Mouse (Mus musculus) kidney, postnatal 36 days (tissue): Measurements from ENCODE around the gene Bcl7b.

Experiments used
- DNase-seq, 2 experiments: peaks; one replicate each; pipeline ENCODE4 v3.0.0; 2021 to 2022; ENCODE audit warnings: mixed read lengths in 2 of 2

Gene Bcl7b

GRCm38 (mm10) chr5:135168063-135169062 is at the start of gene Bcl7b:
Gene Bcl7b (plus strand): TSS chr5:135168283.
- DNase-seq, result peak; percentile 97 to 98

- peak; percentile 69 to 79 for DNase-seq
Observed at GRCm38 (mm10) chr5:135118589-135119081, 49.4 kb upstream of the Bcl7b start.

- DNase-seq, result no peak
Observed at GRCm38 (mm10) chr5:135120753-135121152, 47.3 kb upstream of the Bcl7b start.

GRCm38 (mm10) chr5:135126121-135126520 is 42.0 kb upstream of the Bcl7b start:
- no peak for DNase-seq

GRCm38 (mm10) chr5:135127669-135128068 is 40.4 kb upstream of the Bcl7b start:
- no peak for DNase-seq

- no peak for DNase-seq
Observed at GRCm38 (mm10) chr5:135129747-135130146, 38.3 kb upstream of the Bcl7b start.

- peak; percentile 63 to 69 for DNase-seq
Observed at GRCm38 (mm10) chr5:135133736-135134405, 34.2 kb upstream of the Bcl7b start.

- peak in 1 of 2 experiments; percentile 64 for DNase-seq
Observed at GRCm38 (mm10) chr5:135134534-135134933, 33.5 kb upstream of the Bcl7b start.

- DNase-seq, result no peak
Observed at GRCm38 (mm10) chr5:135139881-135140280, 28.2 kb upstream of the Bcl7b start.

GRCm38 (mm10) chr5:135144469-135144868 is 23.6 kb upstream of the Bcl7b start:
- no peak for DNase-seq

- DNase-seq, result no peak
Observed at GRCm38 (mm10) chr5:135145532-135145931, 22.6 kb upstream of the Bcl7b start.

- DNase-seq, result no peak
Observed at GRCm38 (mm10) chr5:135145955-135146354, 22.1 kb upstream of the Bcl7b start.

GRCm38 (mm10) chr5:135148715-135149052 is 19.4 kb upstream of the Bcl7b start:
- DNase-seq, result no peak

- peak; percentile 99 for DNase-seq
Observed at GRCm38 (mm10) chr5:135149053-135149819, 18.8 kb upstream of the Bcl7b start, which contains the start of gene Tbl2. Gene Tbl2 (plus strand): TSS chr5:135149657.

GRCm38 (mm10) chr5:135149820-135150178 is 18.3 kb upstream of the Bcl7b start:
- no peak for DNase-seq

- DNase-seq, result no peak
Observed at GRCm38 (mm10) chr5:135156496-135156895, 11.6 kb upstream of the Bcl7b start.

GRCm38 (mm10) chr5:135161221-135161620 is 6.9 kb upstream of the Bcl7b start:
- DNase-seq, result peak in 1 of 2 experiments; percentile 20

GRCm38 (mm10) chr5:135161650-135162049 is 6.4 kb upstream of the Bcl7b start:
- DNase-seq, result no peak

- peak; percentile 71 to 76 for DNase-seq
Observed at GRCm38 (mm10) chr5:135162361-135162760, 5.7 kb upstream of the Bcl7b start.

GRCm38 (mm10) chr5:135162821-135163220 is 5.3 kb upstream of the Bcl7b start:
- DNase-seq, result peak; percentile 34 to 59

- no peak for DNase-seq
Observed at GRCm38 (mm10) chr5:135166909-135167308, 1.2 kb upstream of the Bcl7b start.

- no peak for DNase-seq
Observed at GRCm38 (mm10) chr5:135167469-135167868, 614 bp upstream of the Bcl7b start.

- DNase-seq, result no peak
Observed at GRCm38 (mm10) chr5:135169479-135169878, 1.4 kb downstream of the Bcl7b start.
